Mouse (Mus musculus) heart, adult 10 weeks (tissue): ENCODE measurements around the gene Gm16867. TPM values are rescaled to one million over a fixed set of nuclear protein-coding genes. Genes with fewer than 3 reads are reported as not detected.

Source experiments
- polyA plus RNA-seq: library from polyadenylated mRNA; stranded (reverse); fragments of 350-450 nt; fragmentation: Illumina TruSeq; extraction: RNeasy Lipid Tissue Mini Kit (QIAGEN cat#74804); gene quantifications from one replicate; pipeline ENCODE4 v1.2.3, GENCODE M21; 2014; ENCODE audit warnings: low read depth, low replicate concordance

Gm16867 gene
- 1.8 TPM for polyA plus RNA-seq

DNA sequence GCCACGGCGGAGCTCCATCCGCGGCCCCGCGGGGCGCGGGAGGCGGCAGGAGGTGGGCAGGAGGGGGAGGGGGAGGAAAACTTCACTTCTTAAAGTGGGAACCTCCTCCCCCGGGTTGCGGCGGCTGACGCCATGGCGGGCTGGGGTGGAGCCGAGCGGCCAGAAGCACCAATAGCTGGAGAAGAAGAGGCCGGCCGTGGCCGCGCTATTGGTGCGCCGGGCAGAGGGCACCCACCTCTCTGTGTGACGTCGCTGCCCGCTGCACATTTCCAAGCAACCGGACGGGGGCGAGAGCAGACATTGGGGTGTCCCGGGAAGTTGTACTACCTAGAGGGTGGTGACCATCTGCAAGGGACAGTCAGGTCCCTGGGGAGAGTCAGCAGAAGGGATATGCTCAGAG, at the start of gene Gm16867:
Gm16867 (minus strand) TSS at position 189 of the 400 bp plus-strand sequence.

GRCm38 (mm10) chr14:69512449-69512848, 9.3 kb upstream of the Gm16867 start, which contains the start of gene Gm27179:
TSS of gene Gm27179 (minus strand) at chr14:69512549.

Other genes starting within 250 kb of the Gm16867 start
- not detected for gene Synb, start 209.1 kb downstream of the Gm16867 start, polyA plus RNA-seq
- not detected for gene Gm27179, start 9.2 kb upstream of the Gm16867 start, polyA plus RNA-seq
- gene Entpd4b, start 52.1 kb upstream of the Gm16867 start, polyA plus RNA-seq: 56.5 TPM